Mouse (Mus musculus) heart, adult 2 months (tissue): Measurements from ENCODE around the gene Trcg1.

Experiments used
- CTCF ChIP-seq: fragments of 200-600 bp; IDR thresholded peaks from 2 replicates; pipeline ENCODE4 v1.8.1; 2022; ENCODE audit warnings: antibody characterized with exemption, mild to moderate bottlenecking, moderate library complexity
- POLR2A ChIP-seq: fragments of 200-500 bp; IDR thresholded peaks from 2 replicates; pipeline ENCODE4 v1.6.1; 2011; ENCODE audit warnings: mild to moderate bottlenecking, low read depth, low read length, control low read depth; ENCODE audit not compliant: insufficient read depth

DNA sequence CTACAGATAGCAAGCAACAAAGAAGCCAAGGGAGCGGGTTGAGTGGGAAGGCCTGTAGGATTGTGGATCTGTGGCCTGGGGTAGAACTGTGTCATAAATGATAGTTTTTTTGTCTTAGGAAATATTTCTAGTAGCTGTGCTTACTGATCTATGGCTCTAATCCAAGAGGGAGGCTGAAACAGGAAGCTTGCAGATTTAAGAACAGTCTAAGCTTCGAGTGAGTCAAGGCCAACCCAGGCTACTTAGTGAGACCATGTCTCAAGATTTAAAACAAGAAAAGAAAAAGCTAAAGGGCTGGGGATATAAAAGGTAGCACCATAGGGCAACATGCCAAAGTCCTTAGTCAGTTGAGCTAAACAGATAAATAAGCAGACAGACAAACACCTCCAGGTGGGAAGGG, 1.9 kb downstream of the Trcg1 start:
- TF ChIP-seq CTCF (no peak), POLR2A (no peak)
